Mouse (Mus musculus) 3T3-L1 (cell line): ENCODE results near the gene Apba3.
A peak's percentile ranks its signal among the peaks of the same experiment; 100 is the strongest.
"Not testable (repeated sequence)": the region's sequence is repeated elsewhere in the genome, so short reads cannot be mapped to it uniquely, and the experiment has no call there.

Experiments
- DNase-seq: peaks from one replicate; pipeline ENCODE4 v3.0.0-alpha.2; 2015; ENCODE audit warnings: low read depth, low spot score

The Apba3 gene

GRCm38 (mm10) chr10:81266211-81267105, at the start of gene Apba3, which contains the start of gene Mrpl54:
Gene Apba3 (plus strand): TSS chr10:81266960.
Gene Mrpl54 (minus strand): TSS chr10:81266934.
- peak; percentile 95 for DNase-seq

GRCm38 (mm10) chr10:81217267-81217666, 49.5 kb upstream of the Apba3 start:
- peak; percentile 49 for DNase-seq

- peak; percentile 60 for DNase-seq
Measured at GRCm38 (mm10) chr10:81217964-81218363, 48.8 kb upstream of the Apba3 start.

GRCm38 (mm10) chr10:81221402-81222015, 45.3 kb upstream of the Apba3 start:
- DNase-seq = peak; percentile 17

GRCm38 (mm10) chr10:81223731-81224130, 43.0 kb upstream of the Apba3 start:
- not testable (repeated sequence) for DNase-seq

GRCm38 (mm10) chr10:81229735-81230437, 36.9 kb upstream of the Apba3 start:
- no peak for DNase-seq

- peak; percentile 22 for DNase-seq
Measured at GRCm38 (mm10) chr10:81230438-81231332, 36.1 kb upstream of the Apba3 start, which contains the start of gene Atcay. Gene Atcay (minus strand): TSS chr10:81230833.

- no peak for DNase-seq
Measured at GRCm38 (mm10) chr10:81231436-81231835, 35.3 kb upstream of the Apba3 start.

GRCm38 (mm10) chr10:81232580-81233225, 34.1 kb upstream of the Apba3 start, which contains the start of gene Zfr2:
Gene Zfr2 (plus strand): TSS chr10:81233155.
- peak; percentile 89 for DNase-seq

GRCm38 (mm10) chr10:81233226-81233585, 33.6 kb upstream of the Apba3 start:
- no peak for DNase-seq

- peak; percentile 77 for DNase-seq
Measured at GRCm38 (mm10) chr10:81234206-81234605, 32.6 kb upstream of the Apba3 start.

GRCm38 (mm10) chr10:81236471-81237268, 30.1 kb upstream of the Apba3 start:
- no peak for DNase-seq

- no peak for DNase-seq
Measured at GRCm38 (mm10) chr10:81238618-81239017, 28.1 kb upstream of the Apba3 start.

- DNase-seq = peak; percentile 62
Measured at GRCm38 (mm10) chr10:81240876-81241275, 25.9 kb upstream of the Apba3 start.

GRCm38 (mm10) chr10:81242021-81242420, 24.7 kb upstream of the Apba3 start:
- DNase-seq = no peak

- no peak for DNase-seq
Measured at GRCm38 (mm10) chr10:81244146-81244545, 22.6 kb upstream of the Apba3 start.

- DNase-seq = peak; percentile 48
Measured at GRCm38 (mm10) chr10:81244595-81244994, 22.2 kb upstream of the Apba3 start.

GRCm38 (mm10) chr10:81245166-81245565, 21.6 kb upstream of the Apba3 start:
- DNase-seq = no peak

GRCm38 (mm10) chr10:81247804-81248203, 19.0 kb upstream of the Apba3 start:
- no peak for DNase-seq

GRCm38 (mm10) chr10:81249442-81249841, 17.3 kb upstream of the Apba3 start:
- DNase-seq = no peak
